Mouse (Mus musculus) urinary bladder, postnatal 4 days (tissue): Measurements from ENCODE around the gene Psen2.

Experiments used
- DNase-seq, 2 experiments: peaks; one replicate each; pipeline ENCODE4 v3.0.0; 2021 to 2022; ENCODE audit warnings: low spot score in 2 of 2

Gene Psen2

DNA sequence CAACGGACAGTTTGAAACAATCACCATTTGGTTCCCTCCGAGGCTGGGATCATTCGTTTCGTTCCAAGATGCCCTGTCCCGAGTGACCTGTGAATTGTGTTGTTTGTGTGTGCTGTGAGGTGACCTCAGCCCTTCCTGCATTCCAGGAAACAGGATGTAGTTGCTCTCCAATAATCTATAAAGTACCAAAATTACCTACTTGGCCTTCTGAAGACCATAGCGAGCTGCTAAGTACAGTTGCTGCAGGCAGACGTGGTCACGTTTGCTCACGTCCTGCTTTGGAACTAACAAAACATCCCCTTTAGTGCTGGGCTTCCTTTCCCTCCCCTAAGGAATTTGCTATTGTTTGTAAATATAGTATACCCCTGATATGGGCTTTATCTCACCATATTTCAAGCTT lies 14.3 kb upstream of the Psen2 start:
- DNase-seq, result no peak

- no peak for DNase-seq
Observed at GRCm38 (mm10) chr1:180274725-180275308, 11.6 kb upstream of the Psen2 start.

GRCm38 (mm10) chr1:180269033-180269432 lies 5.8 kb upstream of the Psen2 start:
- DNase-seq, result no peak

- DNase-seq, result peak; percentile 79 to 90
Observed at GRCm38 (mm10) chr1:180268249-180269031, 5.2 kb upstream of the Psen2 start.

GRCm38 (mm10) chr1:180267151-180267550 lies 3.9 kb upstream of the Psen2 start:
- peak in 1 of 2 experiments; percentile 20 for DNase-seq

DNA sequence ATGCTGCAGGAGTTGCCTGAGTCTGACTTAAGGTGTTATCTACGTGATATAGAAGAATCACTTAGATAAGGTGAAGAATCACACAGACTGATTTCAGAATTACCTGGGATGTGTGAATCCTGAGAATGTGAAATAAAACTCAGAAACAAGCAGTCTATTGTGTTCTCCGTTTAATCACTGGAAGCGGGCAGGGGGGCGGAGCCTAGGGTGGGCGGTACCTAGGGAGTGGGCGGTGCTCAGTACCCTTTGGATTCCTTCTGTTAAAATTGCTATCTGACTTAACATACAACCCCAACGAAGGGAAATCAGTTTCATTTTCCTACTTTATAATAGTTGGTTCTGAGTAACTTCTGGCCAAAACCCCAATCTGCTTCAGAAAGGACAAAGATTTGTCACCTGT lies 2.2 kb upstream of the Psen2 start:
- DNase-seq, result peak in 1 of 2 experiments; percentile 70

DNA sequence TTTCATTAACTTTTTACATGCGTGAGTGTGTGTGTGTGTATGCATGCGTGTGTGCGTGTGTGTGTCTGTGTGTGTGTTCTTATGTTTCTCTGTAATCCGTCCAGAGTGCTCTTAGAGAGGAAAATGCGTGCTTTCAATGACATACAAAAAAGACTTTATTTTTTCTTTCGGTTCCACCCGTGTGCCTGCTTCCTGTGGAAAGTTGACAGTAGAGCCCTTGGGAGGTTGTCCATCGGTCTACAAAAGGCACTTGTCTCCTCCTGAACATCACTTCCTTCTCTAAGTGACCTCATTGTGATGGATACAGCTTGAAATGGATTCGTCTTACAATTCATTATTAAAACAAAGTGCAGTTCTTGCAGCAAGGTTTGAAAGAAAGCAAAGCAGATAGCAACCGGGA lies 1.6 kb upstream of the Psen2 start:
- DNase-seq, result no peak

GRCm38 (mm10) chr1:180264389-180264788 lies 1.2 kb upstream of the Psen2 start:
- peak in 1 of 2 experiments; percentile 9 for DNase-seq

GRCm38 (mm10) chr1:180261857-180262570 lies 1.2 kb downstream of the Psen2 start:
- no peak for DNase-seq

GRCm38 (mm10) chr1:180261415-180261814 lies 1.8 kb downstream of the Psen2 start:
- DNase-seq, result no peak

DNA sequence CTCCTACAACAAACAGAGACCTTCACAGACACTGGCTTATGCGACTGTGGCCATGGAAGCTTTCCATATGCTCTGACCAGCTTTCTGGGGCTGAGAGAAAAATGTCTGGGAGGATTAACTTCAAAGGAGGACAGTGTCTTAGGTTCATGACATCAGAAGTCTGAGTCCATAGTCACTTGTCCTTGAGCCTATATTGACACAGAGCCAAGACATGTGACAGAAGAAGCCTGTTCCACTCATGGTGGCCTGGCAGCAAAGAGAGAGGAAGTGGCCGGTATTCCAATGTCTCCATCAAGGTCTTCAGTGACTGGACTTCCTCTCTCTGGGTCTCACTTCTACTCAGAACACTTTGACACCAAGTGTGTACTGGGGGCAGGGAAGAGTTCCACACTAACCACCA lies 2.4 kb downstream of the Psen2 start:
- DNase-seq, result no peak

DNA sequence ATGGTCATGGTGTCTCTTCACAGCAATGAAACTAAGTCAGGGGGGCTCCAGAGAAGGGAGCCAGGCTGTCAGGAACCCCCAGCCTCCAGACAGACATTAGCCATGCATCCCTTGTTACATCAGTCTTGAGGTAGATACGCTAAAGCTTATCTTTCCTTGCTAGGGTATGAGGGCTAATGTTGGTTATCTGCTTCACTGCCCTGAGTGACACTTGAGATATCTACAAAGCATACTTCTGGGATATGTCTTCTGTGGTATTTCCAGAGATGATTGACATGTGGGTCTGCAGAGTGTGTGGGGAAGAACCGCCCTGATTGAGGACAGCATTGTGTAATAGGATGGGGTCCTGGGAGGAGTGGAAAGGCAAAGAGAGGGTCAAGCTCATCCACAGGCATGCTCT lies 3.5 kb downstream of the Psen2 start:
- DNase-seq, result no peak

GRCm38 (mm10) chr1:180257446-180257845 lies 5.8 kb downstream of the Psen2 start:
- peak in 1 of 2 experiments; percentile 48 for DNase-seq

GRCm38 (mm10) chr1:180256866-180257265 lies 6.4 kb downstream of the Psen2 start:
- peak in 1 of 2 experiments; percentile 39 for DNase-seq

- DNase-seq, result peak; percentile 96 to 98
Observed at GRCm38 (mm10) chr1:180256138-180256674, 7.0 kb downstream of the Psen2 start.

DNA sequence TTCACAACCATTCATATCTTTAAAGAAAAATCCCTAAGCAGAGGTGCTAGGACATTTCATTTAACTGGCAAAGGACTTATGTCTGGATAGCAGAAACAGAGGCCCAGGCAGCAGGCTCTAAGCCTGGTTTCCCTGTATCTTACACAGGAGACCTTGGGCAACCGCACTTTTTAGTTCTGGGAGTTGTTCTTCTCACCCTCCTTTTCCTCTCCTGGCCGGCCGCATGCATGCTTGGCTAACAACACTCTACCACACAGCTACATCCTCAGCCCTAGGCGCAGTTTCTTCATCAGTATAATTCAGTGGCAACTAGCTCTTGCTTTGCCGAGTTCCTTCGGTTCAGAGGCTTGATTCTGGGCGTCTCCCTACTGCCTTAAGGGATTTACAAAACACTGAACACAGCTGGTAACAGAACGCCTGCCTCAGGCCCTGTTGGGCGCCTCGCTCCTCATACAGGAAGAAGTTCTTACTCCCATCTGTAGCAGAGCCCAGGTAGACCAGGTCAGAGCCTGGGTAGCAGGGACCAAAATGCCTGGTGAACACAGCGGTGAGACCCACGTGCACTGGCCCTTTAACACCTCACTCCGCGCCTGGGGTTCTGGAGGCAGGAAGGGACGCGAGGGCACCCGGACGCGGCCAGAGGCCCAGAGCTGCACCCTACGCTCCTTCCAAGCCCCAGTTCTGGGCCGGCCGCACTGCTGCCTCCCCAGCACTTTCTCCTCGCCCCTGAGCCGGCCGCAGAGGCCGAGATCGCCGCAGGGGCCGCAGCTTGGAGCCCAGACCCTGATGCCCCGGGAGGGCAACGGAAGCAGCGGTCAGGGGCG lies 7.7 kb downstream of the Psen2 start:
- DNase-seq, result peak in 1 of 2 experiments; percentile 60

GRCm38 (mm10) chr1:180254316-180254715 lies 8.9 kb downstream of the Psen2 start:
- DNase-seq, result no peak

DNA sequence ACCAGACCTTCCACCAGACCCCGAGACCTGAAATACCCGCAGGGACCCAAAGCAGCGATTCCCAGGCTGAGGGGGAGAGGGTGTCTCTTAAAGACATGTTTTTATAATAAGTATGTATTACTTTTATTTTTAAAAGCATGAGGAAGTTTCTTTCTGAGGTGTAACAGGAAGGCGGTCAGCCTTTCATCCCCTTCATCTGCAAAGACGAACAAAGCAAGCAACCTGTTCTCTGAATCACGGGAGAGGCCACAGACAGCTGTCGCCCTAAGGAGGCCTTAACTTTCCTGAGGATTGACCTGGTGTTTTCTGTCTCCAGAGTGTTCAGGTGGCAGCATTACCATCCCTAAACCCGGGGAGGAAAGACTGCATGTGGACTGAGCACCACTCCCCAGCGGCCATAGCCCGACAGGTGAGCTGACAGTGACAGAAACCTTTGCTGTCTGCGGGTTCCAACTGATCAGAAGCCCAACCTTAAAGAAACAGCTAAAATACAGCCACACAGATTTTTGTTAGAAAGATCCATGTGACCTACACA lies 10.5 kb downstream of the Psen2 start:
- peak in 1 of 2 experiments; percentile 36 for DNase-seq

DNA sequence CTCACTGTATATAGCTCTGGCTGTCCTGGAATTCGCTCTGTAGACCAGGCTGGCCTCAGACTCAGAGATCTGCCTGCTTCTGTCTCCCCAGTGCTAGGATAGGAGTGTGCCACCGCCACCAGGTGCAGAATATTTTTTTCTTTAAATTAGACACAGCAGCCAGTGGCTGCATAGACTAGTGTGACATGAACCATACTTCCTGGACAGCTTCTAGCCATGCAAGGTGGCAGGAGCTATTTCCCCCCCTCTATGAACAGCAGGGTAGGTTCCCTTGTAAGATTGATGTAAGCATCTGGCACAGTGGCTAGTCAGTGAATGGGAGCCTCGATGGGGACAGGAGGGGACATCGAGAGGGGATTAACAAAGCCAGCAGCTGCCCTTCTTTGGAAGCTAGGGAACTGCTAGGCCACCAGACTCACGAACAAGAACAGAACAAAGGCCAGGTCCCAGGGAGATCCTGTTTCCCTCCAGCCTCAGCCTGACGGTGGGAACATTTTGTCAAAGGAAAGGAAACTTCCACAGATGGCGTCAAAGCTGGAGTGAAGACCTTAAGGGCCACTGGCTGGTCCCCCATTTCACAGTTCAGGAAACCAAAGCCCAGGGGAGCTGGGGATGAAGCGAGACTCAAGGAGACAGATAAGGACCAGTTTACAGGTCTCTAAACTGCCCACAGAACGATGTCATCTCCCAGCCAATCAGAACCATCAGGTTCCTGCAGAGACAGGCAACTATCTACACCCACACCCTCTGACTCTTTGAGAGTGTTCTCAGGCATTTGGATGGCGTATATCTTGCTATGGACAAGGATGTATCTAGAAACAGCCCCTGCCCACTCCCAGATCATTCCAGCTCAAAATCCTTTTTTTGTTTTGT lies 11.8 kb downstream of the Psen2 start:
- DNase-seq, result peak in 1 of 2 experiments; percentile 33

DNA sequence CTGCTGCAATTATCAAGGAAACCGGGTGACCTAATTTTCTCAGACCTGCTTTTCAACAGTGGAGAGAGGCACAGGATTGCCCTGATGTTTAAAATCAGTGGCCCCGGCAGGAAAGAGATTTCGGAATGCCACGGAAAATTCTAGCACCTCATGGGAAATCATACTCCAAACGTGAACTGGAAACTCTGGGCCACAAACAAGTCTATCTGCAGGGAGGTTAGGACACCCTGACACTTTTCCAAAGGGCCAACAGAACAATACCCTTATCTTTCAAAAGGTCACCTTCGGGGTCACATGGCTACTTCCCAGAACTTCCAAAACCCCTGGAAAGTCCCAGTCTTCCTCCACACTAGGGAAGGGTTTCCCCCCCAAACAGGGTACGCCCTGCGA lies 12.8 kb downstream of the Psen2 start:
- peak in 1 of 2 experiments; percentile 19 for DNase-seq
